ENCODE assay signal across 22 mouse cellular contexts in genomic region chr2:59805595-59805994, GRCm38 (mm10).
DNase-seq lines count a peak whose midpoint lies in the region; ATAC-seq and TF ChIP-seq lines count a peak whose summit lies in the region.
"Had no signal": no experiment of that assay in that cellular context is flagged by ENCODE, and none has a peak within 500 bp of the region (broad histone marks: within the 10 kb centered on the region; RNA-seq: fewer than 3 reads in every experiment).

No protein-coding gene starts in this region.

- no peak overlapping the region for H3K4me2 ChIP-seq in heart, embryonic 12.5 days
- no peak overlapping the region for H3K4me2 ChIP-seq in kidney, embryonic 14.5 days (replicated peaks; ENCODE audit: low read depth, low read length)
- H3K4me2 ChIP-seq in kidney, postnatal 0 days (ENCODE audit: low read length) = no peak overlapping the region
- H3K4me2 ChIP-seq: forebrain, embryonic 13.5 days; hindbrain, embryonic 12.5 days; hindbrain, embryonic 15.5 days had no signal

- DNase-seq in heart, adult 18-20 months = no peak
- no peak for DNase-seq in kidney, postnatal 14 days
- DNase-seq in kidney, postnatal 0 days (ENCODE audit: low spot score) = peak; percentile 54
- no peak for DNase-seq in kidney, postnatal 4 days
- DNase-seq: adrenal gland, postnatal 10 days; adrenal gland, postnatal 36 days; B cell, adult 2 months; cerebellum, adult 18-20 months; cerebellum, adult 9-10 months; cerebellum, postnatal 14 days; gastrocnemius, postnatal 10 days; gastrocnemius, postnatal 36 days had no signal

- peaks cover 20% of the 10 kb centered on the region for H3K4me1 ChIP-seq in heart, embryonic 12.5 days (replicated peaks)
- peaks cover 11% of the 10 kb centered on the region for H3K4me1 ChIP-seq in kidney, embryonic 14.5 days (ENCODE audit: control insufficient read depth, insufficient read depth, low read length)
- 0 out of 2 replicates have a peak, but pooled peaks cover 4% of the 10 kb centered on the region for H3K4me1 ChIP-seq in kidney, postnatal 0 days (replicated peaks; ENCODE audit: insufficient read depth, low read length)

- H3K27me3 ChIP-seq in heart, embryonic 12.5 days (replicated peaks) = no peaks in the 10 kb centered on the region
- no peaks in the 10 kb centered on the region for H3K27me3 ChIP-seq in kidney, embryonic 14.5 days (ENCODE audit: control insufficient read depth, insufficient read depth, low read length)
- H3K27me3 ChIP-seq in kidney, postnatal 0 days (ENCODE audit: insufficient read depth, low read length) = no peaks in the 10 kb centered on the region
- H3K27me3 ChIP-seq: CH12.LX; forebrain, embryonic 13.5 days; hindbrain, embryonic 12.5 days; hindbrain, embryonic 15.5 days; Patski had no signal

- no peak overlapping the region for H3K4me3 ChIP-seq in heart, embryonic 12.5 days
- no peak overlapping the region for H3K4me3 ChIP-seq in kidney, embryonic 14.5 days (ENCODE audit: low read length)
- no peak overlapping the region for H3K4me3 ChIP-seq in kidney, postnatal 0 days (replicated peaks; ENCODE audit: low read depth, low read length)
- H3K4me3 ChIP-seq: forebrain, embryonic 10.5 days; forebrain, embryonic 13.5 days; hindbrain, embryonic 12.5 days; hindbrain, embryonic 15.5 days had no signal

- peaks cover 73% of the 10 kb centered on the region for H3K36me3 ChIP-seq in heart, embryonic 12.5 days
- peaks cover 52% of the 10 kb centered on the region for H3K36me3 ChIP-seq in kidney, embryonic 14.5 days (ENCODE audit: control insufficient read depth, insufficient read depth, low read length)
- peaks cover 53% of the 10 kb centered on the region for H3K36me3 ChIP-seq in kidney, postnatal 0 days (ENCODE audit: insufficient read depth, low read length)
- H3K36me3 ChIP-seq: G1E; hindbrain, embryonic 12.5 days; hindbrain, embryonic 15.5 days had no signal

- TF ChIP-seq CTCF in kidney, postnatal 0 days (IDR thresholded peaks at IDR 0.05; ENCODE audit: low read depth) = no peak

- no peak for ATAC-seq in heart, embryonic 12.5 days (ENCODE audit: insufficient number of reproducible peaks, low FRiP score)
- peak; percentile 80 for ATAC-seq in kidney, embryonic 14.5 days (ENCODE audit: low FRiP score, low TSS enrichment)
- peak; percentile 63 for ATAC-seq in kidney, postnatal 0 days (replicated peaks; ENCODE audit: low FRiP score, low read depth)
- ATAC-seq: forebrain, embryonic 13.5 days; forebrain, embryonic 16.5 days had no signal

- H3K9me3 ChIP-seq in heart, embryonic 12.5 days (replicated peaks) = no peaks in the 10 kb centered on the region
- no peaks in the 10 kb centered on the region for H3K9me3 ChIP-seq in kidney, embryonic 14.5 days (ENCODE audit: control insufficient read depth, low read length)
- no peaks in the 10 kb centered on the region for H3K9me3 ChIP-seq in kidney, postnatal 0 days (replicated peaks; ENCODE audit: low read length)
- H3K9me3 ChIP-seq: forebrain, embryonic 10.5 days; forebrain, embryonic 13.5 days; G1E; hindbrain, embryonic 12.5 days; hindbrain, embryonic 15.5 days had no signal

- H3K27ac ChIP-seq in heart, embryonic 12.5 days (ENCODE audit: poor library complexity, severe bottlenecking) = 0 out of 2 replicates have a peak overlapping the region, but pooled peaks have one; percentile 1
- H3K27ac ChIP-seq in kidney, embryonic 14.5 days (ENCODE audit: low read depth, low read length) = peak overlapping the region; percentile 62
- no peak overlapping the region for H3K27ac ChIP-seq in kidney, postnatal 0 days
- H3K27ac ChIP-seq: forebrain, embryonic 10.5 days; forebrain, embryonic 13.5 days; hindbrain, embryonic 12.5 days; hindbrain, embryonic 15.5 days had no signal

- WGBS in heart, embryonic 12.5 days = 45% methylated on average over 2 of the region's 2 CpGs
- WGBS in kidney, embryonic 14.5 days = 46% methylated on average over 2 of the region's 2 CpGs
- 51% methylated on average over 2 of the region's 2 CpGs for WGBS in kidney, postnatal 0 days

- H3K9ac ChIP-seq in heart, embryonic 12.5 days = no peak overlapping the region
- H3K9ac ChIP-seq in kidney, embryonic 14.5 days (ENCODE audit: low read depth, low read length) = no peak overlapping the region
- H3K9ac ChIP-seq in kidney, postnatal 0 days (ENCODE audit: low read depth, low read length) = no peak overlapping the region
- H3K9ac ChIP-seq: forebrain, embryonic 13.5 days; hindbrain, embryonic 12.5 days; hindbrain, embryonic 15.5 days had no signal
